Mouse (Mus musculus): ENCODE measurements around the gene Dok1. TPM values are rescaled to one million over a fixed set of nuclear protein-coding genes. Genes with fewer than 3 reads are reported as not detected.

The Dok1 gene
- polyA plus RNA-seq, 1 experiment from 2014 or later, result 4.8 TPM

- WGBS, result 73% methylated on average over 12 of the region's 12 CpGs
- ATAC-seq (replicated peaks; ENCODE audit: low FRiP score) (no peak), DNase-seq (ENCODE audit: low spot score) (no peak)
- no peak overlapping the region for H3K27ac ChIP-seq (ENCODE audit: low read depth, low read length)
- no peak overlapping the region for H3K9ac ChIP-seq (ENCODE audit: low read length)
- H3K4me1 ChIP-seq (replicated peaks; ENCODE audit: control insufficient read depth, insufficient read depth, low read length), result no peaks in the 10 kb centered on the region
- H3K9me3 ChIP-seq (ENCODE audit: control insufficient read depth, low read length), result no peaks in the 10 kb centered on the region
- no peaks in the 10 kb centered on the region for H3K27me3 ChIP-seq (ENCODE audit: control insufficient read depth, insufficient read depth, low read length)
- no peaks in the 10 kb centered on the region for H3K36me3 ChIP-seq (ENCODE audit: control insufficient read depth, insufficient read depth, low read length)
- no peak overlapping the region for H3K4me3 ChIP-seq (ENCODE audit: low read depth, low read length)
- no peak overlapping the region for H3K4me2 ChIP-seq (ENCODE audit: low read depth, low read length, severe bottlenecking)
Observed at GRCm38 (mm10) chr6:83014482-83015466, 18.5 kb downstream of the Dok1 start.

GRCm38 (mm10) chr6:83013444-83013843 lies 19.8 kb downstream of the Dok1 start:
- Histone ChIP-seq H3K9me3 (ENCODE audit: control insufficient read depth, low read length) (no peaks in the 10 kb centered on the region), H3K9ac (ENCODE audit: low read length) (no peak overlapping the region)

GRCm38 (mm10) chr6:83011756-83012155 lies 21.5 kb downstream of the Dok1 start:
- Histone ChIP-seq H3K4me2 (ENCODE audit: low read depth, low read length, severe bottlenecking) (no peak overlapping the region), H3K36me3 (ENCODE audit: control insufficient read depth, insufficient read depth, low read length) (no peaks in the 10 kb centered on the region), H3K4me1 (replicated peaks; ENCODE audit: control insufficient read depth, insufficient read depth, low read length) (no peaks in the 10 kb centered on the region), H3K4me3 (ENCODE audit: low read depth, low read length) (no peak overlapping the region), H3K9ac (ENCODE audit: low read length) (no peak overlapping the region), H3K27ac (ENCODE audit: low read depth, low read length) (no peak overlapping the region), H3K27me3 (ENCODE audit: control insufficient read depth, insufficient read depth, low read length) (no peaks in the 10 kb centered on the region), H3K9me3 (ENCODE audit: control insufficient read depth, low read length) (no peaks in the 10 kb centered on the region)
- DNase-seq (ENCODE audit: low spot score), result no peak
- 72% methylated on average over 6 of the region's 6 CpGs for WGBS
- no peak for ATAC-seq (replicated peaks; ENCODE audit: low FRiP score)

More at GRCm38 (mm10) chr6:83013444-83013843, 19.8 kb downstream of the Dok1 start:
- no peak for ATAC-seq (replicated peaks; ENCODE audit: low FRiP score)
- 73% methylated on average over 5 of the region's 5 CpGs for WGBS
- Histone ChIP-seq H3K4me3 (ENCODE audit: low read depth, low read length) (no peak overlapping the region), H3K36me3 (ENCODE audit: control insufficient read depth, insufficient read depth, low read length) (no peaks in the 10 kb centered on the region), H3K27ac (ENCODE audit: low read depth, low read length) (no peak overlapping the region), H3K27me3 (ENCODE audit: control insufficient read depth, insufficient read depth, low read length) (no peaks in the 10 kb centered on the region), H3K4me1 (replicated peaks; ENCODE audit: control insufficient read depth, insufficient read depth, low read length) (no peaks in the 10 kb centered on the region), H3K4me2 (ENCODE audit: low read depth, low read length, severe bottlenecking) (no peak overlapping the region)
- DNase-seq (ENCODE audit: low spot score), result no peak

DNA sequence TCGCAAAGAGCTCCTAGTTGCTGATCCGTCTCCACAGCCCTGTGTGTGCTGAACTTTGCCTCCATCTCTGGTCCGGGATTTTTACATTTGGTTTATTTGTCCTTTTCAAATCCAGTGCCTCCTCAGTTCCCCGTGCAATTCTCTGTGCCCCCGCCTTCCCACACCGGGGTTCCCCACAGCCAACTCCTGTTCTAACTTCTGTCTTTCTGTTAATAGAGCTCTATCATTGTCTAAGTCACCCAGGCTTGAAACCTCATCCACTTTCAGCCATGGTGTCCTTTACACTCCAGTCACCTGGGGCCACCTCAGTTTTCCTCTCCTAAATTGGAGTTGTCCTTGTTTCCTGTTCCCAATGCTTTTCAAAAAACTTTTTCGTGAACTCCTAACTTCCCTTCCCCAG lies 22.0 kb downstream of the Dok1 start:
- DNase-seq (ENCODE audit: low spot score) (no peak), ATAC-seq (replicated peaks; ENCODE audit: low FRiP score) (no peak)
- no peak overlapping the region for H3K9ac ChIP-seq (ENCODE audit: low read length)
- no peak overlapping the region for H3K4me2 ChIP-seq (ENCODE audit: low read depth, low read length, severe bottlenecking)
- no peaks in the 10 kb centered on the region for H3K4me1 ChIP-seq (replicated peaks; ENCODE audit: control insufficient read depth, insufficient read depth, low read length)
- no peaks in the 10 kb centered on the region for H3K27me3 ChIP-seq (ENCODE audit: control insufficient read depth, insufficient read depth, low read length)
- H3K36me3 ChIP-seq (ENCODE audit: control insufficient read depth, insufficient read depth, low read length), result no peaks in the 10 kb centered on the region
- H3K27ac ChIP-seq (ENCODE audit: low read depth, low read length), result no peak overlapping the region
- no peak overlapping the region for H3K4me3 ChIP-seq (ENCODE audit: low read depth, low read length)
- H3K9me3 ChIP-seq (ENCODE audit: control insufficient read depth, low read length), result no peaks in the 10 kb centered on the region
- 83% methylated on average over 7 of the region's 7 CpGs for WGBS

GRCm38 (mm10) chr6:83010010-83010409 lies 23.3 kb downstream of the Dok1 start:
- 78% methylated on average over 7 of the region's 7 CpGs for WGBS
- H3K4me2 ChIP-seq (ENCODE audit: low read depth, low read length, severe bottlenecking), result no peak overlapping the region

DNA sequence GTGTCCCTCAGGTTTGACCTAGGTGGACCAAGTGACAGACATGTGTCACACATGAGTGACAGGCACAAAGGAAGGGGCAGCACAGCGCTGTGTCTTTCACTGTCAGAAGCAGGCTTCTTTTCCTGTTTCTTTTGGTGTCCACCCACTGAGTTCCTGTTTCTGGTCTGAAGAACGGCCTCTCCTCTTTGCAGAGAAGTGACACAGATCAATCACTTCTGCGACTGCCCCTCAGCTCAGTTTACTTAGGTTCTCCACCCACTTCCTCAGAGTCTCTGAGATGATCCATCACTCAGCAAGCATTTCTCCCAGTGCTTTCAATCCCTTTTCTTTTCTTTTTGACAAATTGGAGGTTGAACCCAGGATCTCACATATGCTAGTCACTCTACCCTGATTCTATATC lies 24.6 kb downstream of the Dok1 start:
- Histone ChIP-seq H3K27ac (ENCODE audit: low read depth, low read length) (no peak overlapping the region), H3K4me2 (ENCODE audit: low read depth, low read length, severe bottlenecking) (no peak overlapping the region), H3K4me3 (ENCODE audit: low read depth, low read length) (no peak overlapping the region), H3K4me1 (replicated peaks; ENCODE audit: control insufficient read depth, insufficient read depth, low read length) (no peaks in the 10 kb centered on the region), H3K9ac (ENCODE audit: low read length) (no peak overlapping the region), H3K36me3 (ENCODE audit: control insufficient read depth, insufficient read depth, low read length) (no peaks in the 10 kb centered on the region), H3K9me3 (ENCODE audit: control insufficient read depth, low read length) (no peaks in the 10 kb centered on the region), H3K27me3 (ENCODE audit: control insufficient read depth, insufficient read depth, low read length) (no peaks in the 10 kb centered on the region)
- DNase-seq (ENCODE audit: low spot score) (no peak), ATAC-seq (replicated peaks; ENCODE audit: low FRiP score) (no peak)
- WGBS, result 85% methylated on average over 3 of the region's 3 CpGs

More at GRCm38 (mm10) chr6:83010010-83010409, 23.3 kb downstream of the Dok1 start:
- H3K36me3 ChIP-seq (ENCODE audit: control insufficient read depth, insufficient read depth, low read length), result no peaks in the 10 kb centered on the region
- ATAC-seq (replicated peaks; ENCODE audit: low FRiP score) (no peak), DNase-seq (ENCODE audit: low spot score) (no peak)
- no peak overlapping the region for H3K4me3 ChIP-seq (ENCODE audit: low read depth, low read length)
- H3K9me3 ChIP-seq (ENCODE audit: control insufficient read depth, low read length), result no peaks in the 10 kb centered on the region
- no peak overlapping the region for H3K9ac ChIP-seq (ENCODE audit: low read length)
- no peak overlapping the region for H3K27ac ChIP-seq (ENCODE audit: low read depth, low read length)
- no peaks in the 10 kb centered on the region for H3K27me3 ChIP-seq (ENCODE audit: control insufficient read depth, insufficient read depth, low read length)
- H3K4me1 ChIP-seq (replicated peaks; ENCODE audit: control insufficient read depth, insufficient read depth, low read length), result no peaks in the 10 kb centered on the region

DNA sequence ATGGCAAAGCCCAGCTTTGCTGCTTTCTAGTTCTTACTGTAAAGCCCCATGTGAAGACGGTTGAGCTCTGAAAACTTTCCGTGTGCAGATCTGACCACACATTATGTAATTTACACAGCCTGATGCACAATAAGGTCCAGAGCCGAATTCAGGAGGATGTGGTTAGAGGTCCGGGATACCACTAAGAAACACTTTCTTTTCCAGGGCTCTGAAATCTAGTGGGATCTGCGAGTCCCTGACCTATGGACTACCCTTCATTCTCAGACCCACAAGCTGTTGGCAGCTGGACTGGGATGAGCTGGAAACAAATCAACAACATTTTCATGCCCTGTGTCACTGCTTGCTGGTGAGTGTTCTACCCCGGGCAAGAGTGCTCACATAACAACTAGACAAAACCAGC lies 27.2 kb downstream of the Dok1 start:
- no peaks in the 10 kb centered on the region for H3K4me1 ChIP-seq (replicated peaks; ENCODE audit: control insufficient read depth, insufficient read depth, low read length)
- no peak overlapping the region for H3K4me3 ChIP-seq (ENCODE audit: low read depth, low read length)
- DNase-seq (ENCODE audit: low spot score) (no peak), ATAC-seq (replicated peaks; ENCODE audit: low FRiP score) (no peak)
- H3K27me3 ChIP-seq (ENCODE audit: control insufficient read depth, insufficient read depth, low read length), result no peaks in the 10 kb centered on the region
- no peak overlapping the region for H3K4me2 ChIP-seq (ENCODE audit: low read depth, low read length, severe bottlenecking)
- H3K27ac ChIP-seq (ENCODE audit: low read depth, low read length), result no peak overlapping the region
- no peaks in the 10 kb centered on the region for H3K36me3 ChIP-seq (ENCODE audit: control insufficient read depth, insufficient read depth, low read length)
- H3K9me3 ChIP-seq (ENCODE audit: control insufficient read depth, low read length), result no peaks in the 10 kb centered on the region
- no peak overlapping the region for H3K9ac ChIP-seq (ENCODE audit: low read length)
- WGBS, result 83% methylated on average over 6 of the region's 6 CpGs

- no peaks in the 10 kb centered on the region for H3K27me3 ChIP-seq (ENCODE audit: control insufficient read depth, insufficient read depth, low read length)
- H3K9ac ChIP-seq (ENCODE audit: low read length), result no peak overlapping the region
- no peak overlapping the region for H3K4me2 ChIP-seq (ENCODE audit: low read depth, low read length, severe bottlenecking)
- WGBS, result 86% methylated on average over 10 of the region's 10 CpGs
- no peak overlapping the region for H3K4me3 ChIP-seq (ENCODE audit: low read depth, low read length)
- H3K9me3 ChIP-seq (ENCODE audit: control insufficient read depth, low read length), result no peaks in the 10 kb centered on the region
- no peak for ATAC-seq (replicated peaks; ENCODE audit: low FRiP score)
- H3K4me1 ChIP-seq (replicated peaks; ENCODE audit: control insufficient read depth, insufficient read depth, low read length), result no peaks in the 10 kb centered on the region
- H3K27ac ChIP-seq (ENCODE audit: low read depth, low read length), result no peak overlapping the region
- DNase-seq (ENCODE audit: low spot score), result no peak
- H3K36me3 ChIP-seq (ENCODE audit: control insufficient read depth, insufficient read depth, low read length), result no peaks in the 10 kb centered on the region
Observed at GRCm38 (mm10) chr6:83005444-83006011, 27.7 kb downstream of the Dok1 start.
